Comparison of ENCODE assay signal across 19 mouse cellular contexts in the genomic region with DNA sequence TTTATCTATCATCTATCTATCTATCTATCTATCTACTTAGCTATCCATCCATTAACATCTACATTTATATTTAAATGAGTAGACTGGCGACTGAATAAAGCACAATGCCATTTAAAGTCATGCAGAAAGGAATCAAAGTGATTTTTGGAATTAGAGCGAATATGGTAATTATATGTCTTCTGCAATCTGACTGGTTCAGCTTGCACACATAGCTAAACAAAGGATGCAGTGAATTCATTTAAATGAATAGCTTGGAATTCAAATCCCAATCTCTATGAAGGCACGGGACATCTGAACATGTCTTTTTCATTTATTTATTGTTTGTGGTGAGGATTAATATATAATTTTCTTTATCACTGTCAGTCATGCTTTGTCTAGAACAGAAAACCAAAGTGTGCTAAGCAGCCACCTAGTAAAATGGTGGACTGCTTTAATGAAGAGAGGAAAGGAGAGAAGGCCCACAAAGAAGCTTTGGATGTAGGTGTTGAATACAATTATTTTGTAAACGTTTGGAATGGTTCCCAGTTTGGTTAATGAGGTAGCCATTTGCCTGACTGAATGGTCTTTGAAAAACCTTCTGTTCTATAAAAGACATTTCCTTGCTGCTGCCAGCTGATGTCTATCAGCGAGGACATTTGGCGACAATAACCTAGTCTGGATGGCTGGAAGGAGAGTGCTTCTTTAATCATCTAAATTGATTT.
DNase-seq lines count a peak whose midpoint lies in the region; ATAC-seq and TF ChIP-seq lines count a peak whose summit lies in the region.
"Had no signal": no experiment of that assay in that cellular context is flagged by ENCODE, and none has a peak within 500 bp of the region (broad histone marks: within the 10 kb centered on the region; RNA-seq: fewer than 3 reads in every experiment).

No protein-coding gene starts in this region.

- no peak overlapping the region for H3K9ac ChIP-seq in lung, embryonic 14.5 days
- H3K9ac ChIP-seq in forebrain, embryonic 12.5 days, result no peak overlapping the region
- no peak overlapping the region for H3K9ac ChIP-seq in hindbrain, embryonic 12.5 days
- no peak overlapping the region for H3K9ac ChIP-seq in midbrain, postnatal 0 days (replicated peaks; ENCODE audit: low read length, poor library complexity, severe bottlenecking)
- H3K9ac ChIP-seq: heart, embryonic 15.5 days; limb, embryonic 12.5 days; liver, embryonic 14.5 days had no signal

- WGBS in lung, embryonic 14.5 days, result 52% methylated on average over 6 of the region's 6 CpGs
- WGBS in forebrain, embryonic 12.5 days, result 28% methylated on average over 6 of the region's 6 CpGs
- WGBS in hindbrain, embryonic 12.5 days, result 62% methylated on average over 6 of the region's 6 CpGs
- 55% methylated on average over 6 of the region's 6 CpGs for WGBS in midbrain, postnatal 0 days

- peak; percentile 10 for DNase-seq in lung, embryonic 14.5 days
- no peak for DNase-seq in lung, postnatal 25 days (ENCODE audit: low spot score)
- peak; percentile 70 for DNase-seq in midbrain, postnatal 0 days (ENCODE audit: low spot score)
- no peak for DNase-seq in spleen, adult 12 weeks (ENCODE audit: low spot score)
- no peak for DNase-seq in gastrocnemius, postnatal 10 days
- DNase-seq in gastrocnemius, adult 2 months, result no peak
- DNase-seq: cerebellum, adult 2 months; heart, adult 18-20 months; kidney, adult 8-10 months; kidney, postnatal 4 days; lung, postnatal 14 days; right cerebral cortex, postnatal 14 days; thymus, postnatal 4 days had no signal

- no peak for ATAC-seq in lung, embryonic 14.5 days (ENCODE audit: insufficient read depth)
- peak; percentile 88 for ATAC-seq in forebrain, embryonic 12.5 days (ENCODE audit: low FRiP score)
- peak; percentile 85 for ATAC-seq in hindbrain, embryonic 12.5 days (ENCODE audit: low FRiP score)
- no peak for ATAC-seq in midbrain, postnatal 0 days (ENCODE audit: low FRiP score)

- no peak overlapping the region for H3K27ac ChIP-seq in lung, embryonic 14.5 days (ENCODE audit: low read depth)
- peak overlapping the region; percentile 69 for H3K27ac ChIP-seq in forebrain, embryonic 12.5 days
- peak overlapping the region; percentile 24; the same call in 1 of the 2 replicates for H3K27ac ChIP-seq in hindbrain, embryonic 12.5 days
- no peak overlapping the region for H3K27ac ChIP-seq in midbrain, postnatal 0 days (ENCODE audit: low read depth, low read length)
- no peak overlapping the region for H3K27ac ChIP-seq in gastrocnemius, adult 2 months
- H3K27ac ChIP-seq: heart, embryonic 15.5 days; limb, embryonic 12.5 days; liver, embryonic 14.5 days had no signal

- no peak overlapping the region for H3K4me2 ChIP-seq in lung, embryonic 14.5 days
- no peak overlapping the region for H3K4me2 ChIP-seq in forebrain, embryonic 12.5 days
- H3K4me2 ChIP-seq in hindbrain, embryonic 12.5 days (replicated peaks), result no peak overlapping the region
- H3K4me2 ChIP-seq in midbrain, postnatal 0 days (ENCODE audit: low read depth, low read length, poor library complexity, severe bottlenecking), result no peak overlapping the region
- H3K4me2 ChIP-seq: heart, embryonic 15.5 days; limb, embryonic 12.5 days had no signal

- H3K4me3 ChIP-seq in lung, embryonic 14.5 days (ENCODE audit: low read depth, low read length), result no peak overlapping the region
- H3K4me3 ChIP-seq in forebrain, embryonic 12.5 days (replicated peaks), result no peak overlapping the region
- no peak overlapping the region for H3K4me3 ChIP-seq in hindbrain, embryonic 12.5 days
- H3K4me3 ChIP-seq in midbrain, postnatal 0 days (ENCODE audit: low read depth, low read length), result no peak overlapping the region
- H3K4me3 ChIP-seq in gastrocnemius, adult 2 months, result no peak overlapping the region
- H3K4me3 ChIP-seq: heart, embryonic 15.5 days; limb, embryonic 12.5 days had no signal

- no peak for TF ChIP-seq CTCF in lung, embryonic 14.5 days (IDR thresholded peaks at IDR 0.05; ENCODE audit: low read depth)
- no peak for TF ChIP-seq CTCF in midbrain, postnatal 0 days (IDR thresholded peaks at IDR 0.05)
- TF ChIP-seq CTCF in gastrocnemius, adult 2 months (IDR thresholded peaks at IDR 0.05), result no peak

- no peaks in the 10 kb centered on the region for H3K36me3 ChIP-seq in lung, embryonic 14.5 days (ENCODE audit: insufficient read depth)
- H3K36me3 ChIP-seq in forebrain, embryonic 12.5 days (replicated peaks), result no peaks in the 10 kb centered on the region
- no peaks in the 10 kb centered on the region for H3K36me3 ChIP-seq in hindbrain, embryonic 12.5 days
- no peaks in the 10 kb centered on the region for H3K36me3 ChIP-seq in midbrain, postnatal 0 days (ENCODE audit: insufficient read depth, low read length)
- H3K36me3 ChIP-seq: G1E; heart, embryonic 15.5 days; limb, embryonic 12.5 days had no signal

- H3K4me1 ChIP-seq in lung, embryonic 14.5 days (ENCODE audit: insufficient read depth), result no peaks in the 10 kb centered on the region
- no peaks in the 10 kb centered on the region; the same call in 1 of the 2 replicates for H3K4me1 ChIP-seq in forebrain, embryonic 12.5 days
- H3K4me1 ChIP-seq in hindbrain, embryonic 12.5 days, result no peaks in the 10 kb centered on the region
- H3K4me1 ChIP-seq in midbrain, postnatal 0 days (ENCODE audit: insufficient read depth, low read length), result no peaks in the 10 kb centered on the region
- H3K4me1 ChIP-seq: heart, embryonic 15.5 days; limb, embryonic 12.5 days had no signal

- intact Hi-C loops in gastrocnemius, adult 2 months (cut with DNase I), result no loop called here

- no peaks in the 10 kb centered on the region for H3K9me3 ChIP-seq in lung, embryonic 14.5 days (ENCODE audit: low read depth, low read length)
- no peaks in the 10 kb centered on the region for H3K9me3 ChIP-seq in forebrain, embryonic 12.5 days
- no peaks in the 10 kb centered on the region for H3K9me3 ChIP-seq in hindbrain, embryonic 12.5 days (replicated peaks)
- H3K9me3 ChIP-seq in midbrain, postnatal 0 days (ENCODE audit: low read length), result no peaks in the 10 kb centered on the region
- H3K9me3 ChIP-seq: heart, embryonic 15.5 days; limb, embryonic 12.5 days had no signal

- no peaks in the 10 kb centered on the region for H3K27me3 ChIP-seq in lung, embryonic 14.5 days (ENCODE audit: insufficient read depth, low read length)
- H3K27me3 ChIP-seq in forebrain, embryonic 12.5 days, result no peaks in the 10 kb centered on the region
- H3K27me3 ChIP-seq in hindbrain, embryonic 12.5 days, result no peaks in the 10 kb centered on the region
- no peaks in the 10 kb centered on the region for H3K27me3 ChIP-seq in midbrain, postnatal 0 days (ENCODE audit: insufficient read depth, low read length)
- H3K27me3 ChIP-seq: heart, embryonic 15.5 days; limb, embryonic 12.5 days had no signal

Comparison
In these comparisons a context has a peak if more than half of its experiments do, and no peak if none do; other contexts are left out.
1. DNase-seq: peak in lung, embryonic 14.5 days (single experiment) and midbrain, postnatal 0 days (single experiment); none in lung, postnatal 25 days (single experiment), spleen, adult 12 weeks (single experiment), gastrocnemius, postnatal 10 days (single experiment) and gastrocnemius, adult 2 months (single experiment).
2. ATAC-seq: peak in forebrain, embryonic 12.5 days (single experiment) and hindbrain, embryonic 12.5 days (single experiment); none in lung, embryonic 14.5 days (single experiment) and midbrain, postnatal 0 days (single experiment).
3. H3K27ac ChIP-seq: peak in forebrain, embryonic 12.5 days (single experiment) and hindbrain, embryonic 12.5 days (single experiment); none in lung, embryonic 14.5 days (single experiment), midbrain, postnatal 0 days (single experiment) and gastrocnemius, adult 2 months (single experiment).